Mouse (Mus musculus): ENCODE measurements around the gene Tango6.

The Tango6 gene

DNA sequence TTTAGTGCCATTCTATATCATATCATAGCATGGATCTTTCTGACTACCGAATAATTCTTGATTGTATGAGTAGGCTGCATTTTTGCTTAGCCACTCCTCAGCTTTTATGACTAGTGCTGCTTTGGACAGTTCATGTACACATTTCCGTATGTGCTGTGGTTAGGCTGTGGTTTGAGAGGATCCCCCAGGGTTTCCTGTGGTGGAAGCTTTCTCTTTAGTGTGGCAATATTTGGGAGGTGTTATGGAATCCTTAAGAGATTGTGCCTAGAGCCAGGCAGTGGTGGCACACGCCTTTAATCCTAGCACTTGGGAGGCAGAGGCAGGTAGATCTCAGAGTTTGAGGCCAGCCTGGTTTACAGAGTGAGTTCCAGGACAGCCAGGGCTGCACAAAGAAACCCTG lies 18.5 kb downstream of the Tango6 start:
- no peak for DNase-seq

DNA sequence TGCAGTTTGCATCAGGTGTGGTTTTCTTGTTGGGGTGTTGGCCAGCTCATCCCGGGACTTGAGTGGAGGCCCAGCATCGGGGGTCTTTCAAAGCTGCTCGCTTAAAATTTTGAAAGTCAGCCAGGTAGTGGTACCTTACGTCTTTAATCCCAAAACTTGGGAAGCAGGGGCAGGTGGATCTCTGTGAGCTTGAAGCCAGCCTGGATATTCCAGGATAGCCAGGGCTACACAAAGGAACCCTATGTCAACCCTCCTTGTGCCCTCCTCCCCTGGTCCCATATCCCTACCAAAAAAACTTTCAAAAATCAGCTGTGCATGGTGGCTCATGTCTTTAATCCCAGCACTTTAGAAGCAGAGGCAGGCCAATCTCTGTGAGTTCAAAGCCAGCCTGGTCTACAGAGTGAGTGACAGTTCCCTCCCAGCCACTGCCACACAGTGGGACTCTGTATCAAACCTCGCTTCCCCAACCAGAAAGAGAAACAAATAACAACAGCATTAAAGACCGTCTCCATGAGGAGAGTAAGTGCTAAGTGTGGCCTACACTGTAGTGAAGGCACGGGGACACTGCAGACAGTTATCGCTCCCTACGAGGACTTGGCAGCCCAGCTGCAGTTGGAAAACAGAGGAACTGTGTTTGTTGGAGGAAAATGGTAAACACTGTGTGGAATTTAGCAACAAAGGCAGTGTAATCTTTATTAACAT lies 21.5 kb downstream of the Tango6 start:
- peak in 1 of 2 experiments; percentile 73 for DNase-seq

DNA sequence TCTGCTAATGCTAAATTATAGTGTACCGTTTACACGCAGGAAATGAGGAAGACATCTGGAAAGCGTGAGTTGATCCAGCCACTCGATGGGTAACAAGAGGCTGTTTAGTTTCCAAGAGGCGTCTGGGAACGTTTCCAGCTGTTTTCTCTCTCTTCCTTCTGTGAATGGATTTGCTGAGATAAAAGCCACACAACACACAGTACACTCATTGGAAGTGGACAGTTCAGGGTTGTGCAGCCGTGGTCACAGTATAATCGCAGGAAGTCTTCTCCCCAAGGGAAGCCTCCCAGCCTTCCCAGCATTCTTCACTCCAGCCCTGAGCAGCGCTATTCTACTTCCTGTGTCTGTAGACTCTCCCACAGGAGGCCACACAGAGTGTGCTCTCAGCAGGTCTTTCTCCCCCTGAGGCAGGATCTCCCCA lies 22.0 kb downstream of the Tango6 start:
- peak; percentile 85 to 89 for DNase-seq

DNA sequence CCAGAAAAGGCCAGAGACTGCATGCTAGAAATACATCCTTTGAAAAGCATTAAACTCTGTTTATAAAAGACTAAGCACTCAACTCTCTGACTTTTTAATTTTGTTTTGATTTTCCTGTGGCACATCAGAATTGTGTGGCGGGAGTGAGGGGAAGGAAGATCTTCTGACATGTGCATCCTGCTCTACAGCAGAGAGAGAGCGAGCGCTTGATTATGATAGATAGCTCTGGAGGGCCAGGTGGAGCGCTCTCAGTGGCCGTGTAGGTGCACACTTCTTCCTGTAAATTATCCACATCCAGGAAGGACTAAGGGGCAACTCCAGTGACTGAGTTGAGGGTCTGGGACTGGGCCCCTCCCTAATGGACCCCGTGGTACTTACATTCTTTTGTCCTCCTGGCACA lies 23.3 kb downstream of the Tango6 start:
- peak in 1 of 2 experiments; percentile 38 for DNase-seq

DNA sequence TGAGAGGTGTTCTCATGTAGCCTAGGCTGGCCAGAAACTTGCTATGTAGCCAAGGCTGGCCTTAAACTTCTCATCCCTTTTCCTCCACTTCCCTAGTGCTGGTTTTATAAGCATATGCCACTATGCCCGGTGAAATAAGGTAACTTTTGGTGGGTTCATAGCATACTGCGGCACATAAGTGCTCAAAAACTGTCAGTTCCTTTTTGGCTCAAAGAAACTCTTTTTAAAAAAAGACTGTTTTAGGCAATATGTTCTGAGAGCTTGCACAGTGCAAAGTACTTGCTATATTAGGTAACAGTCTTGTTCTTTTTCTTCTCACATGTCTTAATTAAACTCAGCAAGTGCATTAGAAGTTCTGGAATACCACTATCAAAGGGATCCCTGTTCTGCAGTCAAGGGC lies 27.1 kb downstream of the Tango6 start:
- no peak for DNase-seq

DNA sequence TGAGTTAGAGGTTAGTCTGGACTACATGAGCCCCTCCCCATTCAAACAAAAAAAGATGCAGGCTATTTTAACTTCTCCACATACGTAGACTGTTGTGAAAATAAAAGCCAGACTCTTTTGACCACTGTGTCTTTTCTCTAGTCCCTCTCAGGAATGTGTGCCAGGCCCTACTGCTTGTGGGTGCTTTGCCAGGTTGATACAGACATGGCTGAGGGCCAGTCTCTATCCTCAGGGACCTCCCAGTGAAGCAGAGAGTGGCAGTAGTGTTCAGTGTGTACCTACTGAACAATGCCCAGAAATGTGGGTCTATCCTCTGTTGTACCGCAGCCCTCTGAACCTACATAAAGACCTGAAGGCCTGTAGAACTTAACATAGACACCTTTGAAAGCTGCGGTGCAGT lies 29.6 kb downstream of the Tango6 start:
- no peak for DNase-seq

DNA sequence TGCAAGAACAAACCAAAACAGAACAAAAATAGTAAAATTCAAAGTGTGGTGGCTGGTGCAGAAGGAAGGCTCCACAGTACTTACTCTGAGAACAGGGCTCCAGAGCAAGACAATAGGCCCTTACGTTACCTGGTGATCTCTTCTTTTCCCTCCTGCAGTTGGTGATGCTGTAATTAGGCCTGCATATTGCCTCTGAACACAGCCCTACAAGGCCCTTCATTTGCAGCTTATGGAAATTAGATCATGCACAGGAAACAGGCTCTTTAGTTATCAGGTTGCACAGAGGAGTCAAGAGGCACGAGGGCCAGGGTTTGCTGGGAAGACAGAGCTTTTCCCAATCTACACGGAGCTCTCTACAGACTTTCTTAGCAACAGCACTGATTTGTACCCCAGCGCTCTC lies 31.4 kb downstream of the Tango6 start:
- no peak for DNase-seq

DNA sequence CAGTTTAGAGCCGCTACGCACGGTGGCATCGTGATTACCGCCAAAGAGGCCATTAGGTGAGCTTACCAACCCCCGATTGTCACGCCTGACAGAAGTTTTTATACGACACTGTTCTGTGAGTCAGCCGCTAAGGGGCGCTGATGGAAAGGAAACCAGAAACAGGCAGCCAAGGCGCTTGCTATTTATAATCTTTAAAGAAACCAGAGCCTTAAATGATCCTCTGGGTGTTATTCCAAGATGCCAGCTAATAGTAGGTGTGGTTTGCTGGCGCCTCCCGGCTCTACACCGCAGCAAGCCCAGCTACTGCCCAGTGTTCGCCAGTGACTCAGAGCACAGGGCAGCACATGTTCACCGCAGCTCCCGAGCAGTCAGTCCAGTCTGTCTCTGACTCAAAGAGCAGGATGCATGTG lies 35.2 kb downstream of the Tango6 start:
- DNase-seq: peak; percentile 75 to 86

DNA sequence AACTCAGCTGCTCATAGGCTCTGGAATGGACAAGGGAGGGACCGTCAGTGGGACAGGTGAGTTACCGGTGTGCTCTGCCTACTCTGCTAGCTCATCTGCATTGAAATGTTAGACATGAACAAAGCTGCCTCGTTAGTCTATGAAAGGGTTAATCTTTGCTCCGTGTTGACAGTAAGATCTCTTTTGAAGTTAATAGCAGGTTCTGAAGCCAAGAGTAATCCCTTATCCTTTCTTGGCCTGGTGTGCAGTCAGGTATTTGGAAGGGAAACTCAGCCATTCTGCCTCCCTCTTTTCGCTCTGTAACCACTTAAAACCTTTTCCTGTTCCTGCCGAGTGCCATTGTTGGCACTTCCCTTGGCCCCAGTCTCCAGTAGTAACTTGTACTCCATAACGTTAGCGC lies 38.1 kb downstream of the Tango6 start:
- DNase-seq: no peak

DNA sequence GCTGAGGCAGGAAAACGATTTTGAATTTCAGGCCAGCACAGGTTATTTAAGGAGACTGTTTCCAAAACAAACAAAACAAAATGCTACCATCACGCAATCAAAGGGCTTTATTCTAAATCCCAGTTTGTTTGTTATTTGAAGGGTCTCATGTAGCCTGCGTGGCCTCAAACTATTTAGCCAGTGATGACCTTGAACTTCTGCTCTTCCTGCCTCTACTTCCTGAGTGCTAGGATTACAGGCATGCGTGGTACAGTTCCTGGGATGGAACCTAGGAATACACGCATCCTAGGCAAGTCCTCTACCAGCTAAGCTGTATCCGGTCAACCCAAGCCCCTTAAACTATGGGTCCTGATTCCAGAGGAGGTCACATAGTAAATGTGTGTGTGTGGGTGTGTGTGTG lies 39.6 kb downstream of the Tango6 start:
- DNase-seq: no peak

DNA sequence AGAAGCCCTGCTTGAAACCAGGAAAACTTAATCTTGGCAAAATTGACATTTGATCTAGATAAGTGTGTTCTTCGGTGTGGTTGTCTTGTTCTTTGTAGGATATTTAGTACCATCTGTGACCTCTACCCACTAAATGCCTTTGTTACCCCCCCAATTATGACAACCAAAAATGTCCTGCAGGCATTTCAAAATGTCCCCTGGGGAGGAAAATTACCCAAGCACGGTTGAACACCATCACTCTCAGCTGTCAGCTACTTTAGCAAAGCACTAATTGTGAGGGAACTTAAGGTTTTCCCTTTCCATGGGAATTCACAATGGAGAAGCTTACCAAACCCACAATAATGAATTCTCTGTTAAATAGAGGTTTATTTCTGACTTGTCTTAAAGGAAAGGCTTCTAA lies 41.1 kb downstream of the Tango6 start:
- no peak for DNase-seq

DNA sequence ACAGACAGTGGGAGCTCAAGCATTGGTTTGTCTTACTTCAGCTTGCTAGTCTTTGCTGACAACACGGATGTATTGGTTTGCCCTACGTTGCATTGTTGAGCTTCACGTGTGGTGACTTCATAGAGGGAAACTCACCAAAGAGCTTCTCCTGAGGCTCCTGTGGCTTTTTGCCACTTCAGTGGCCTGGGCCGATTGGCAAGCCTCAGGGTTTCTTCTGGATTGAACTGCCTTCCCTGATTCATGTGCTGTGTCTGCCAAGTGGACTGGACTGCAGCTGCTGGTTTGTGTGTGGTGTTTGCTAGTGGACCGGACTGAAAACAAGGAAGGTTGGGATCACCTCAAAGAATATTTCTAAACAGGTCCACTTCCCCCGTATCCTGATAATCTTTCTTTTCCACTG lies 43.7 kb downstream of the Tango6 start:
- no peak for DNase-seq

DNA sequence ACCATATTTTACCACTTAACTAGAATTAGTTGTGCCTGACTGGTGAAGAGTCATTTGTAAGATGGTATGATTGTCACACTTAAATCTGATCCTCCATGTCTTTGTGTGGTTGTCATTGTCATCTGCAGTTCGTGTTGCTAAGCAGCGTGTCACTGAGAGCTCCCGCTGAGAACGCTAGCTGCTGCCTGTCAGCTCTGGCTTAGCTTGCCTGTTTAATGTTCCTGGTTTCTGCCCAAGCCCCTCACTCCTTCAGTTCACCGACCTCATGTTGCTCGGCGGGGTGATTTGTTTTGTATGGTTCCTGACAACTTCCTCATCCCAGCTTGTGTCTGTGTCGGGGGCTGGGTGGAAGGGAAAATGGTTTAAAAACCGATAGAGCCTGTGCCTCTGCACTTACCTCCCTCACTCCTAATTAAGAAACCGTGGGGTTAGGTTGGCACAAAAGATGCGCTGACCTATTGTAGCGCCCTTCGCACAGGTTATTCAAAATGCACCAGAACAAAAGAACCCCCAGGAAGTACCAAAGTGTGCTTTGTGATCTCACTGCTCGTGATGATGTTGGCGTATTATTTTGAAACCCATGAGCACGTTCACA lies 44.5 kb downstream of the Tango6 start:
- DNase-seq: no peak

DNA sequence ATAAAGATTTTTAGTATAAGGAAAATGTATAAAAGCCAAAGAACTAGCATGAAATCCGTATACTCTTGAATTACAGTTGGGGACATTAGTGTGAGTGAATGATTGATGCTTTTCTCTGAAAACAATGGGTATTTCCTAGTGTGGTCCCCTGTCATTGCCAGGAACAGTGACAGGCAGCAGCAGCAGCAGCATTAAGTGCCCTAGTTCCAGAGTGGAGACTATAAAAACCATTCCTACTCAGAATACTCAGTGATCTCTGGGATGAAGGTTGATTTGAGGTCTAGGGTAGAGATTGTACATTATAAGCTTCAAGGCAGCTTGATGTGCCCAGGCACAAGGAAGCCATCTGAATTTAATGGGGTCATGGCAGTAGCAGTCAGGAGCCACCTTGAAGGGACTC lies 45.0 kb downstream of the Tango6 start:
- no peak for DNase-seq

DNA sequence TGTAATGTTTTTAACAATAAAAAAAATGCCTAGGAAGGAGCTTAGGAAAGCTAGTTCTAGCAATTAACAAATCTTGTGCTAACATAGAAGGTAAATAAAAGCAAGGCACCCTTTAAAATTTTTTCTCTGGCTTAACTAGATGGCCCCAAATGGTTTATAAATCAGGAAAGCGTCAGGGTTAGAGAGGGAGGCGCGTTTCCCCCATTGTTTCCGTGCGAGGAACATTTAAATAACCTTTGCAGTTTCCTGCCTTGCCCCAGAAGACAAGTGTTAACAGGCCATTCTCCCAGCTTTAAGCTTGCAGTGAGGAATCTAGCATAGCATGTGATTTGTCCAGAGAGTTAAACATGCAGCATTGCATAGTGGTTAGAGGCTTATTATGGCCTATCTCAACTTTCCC lies 50.1 kb downstream of the Tango6 start:
- no peak for DNase-seq

DNA sequence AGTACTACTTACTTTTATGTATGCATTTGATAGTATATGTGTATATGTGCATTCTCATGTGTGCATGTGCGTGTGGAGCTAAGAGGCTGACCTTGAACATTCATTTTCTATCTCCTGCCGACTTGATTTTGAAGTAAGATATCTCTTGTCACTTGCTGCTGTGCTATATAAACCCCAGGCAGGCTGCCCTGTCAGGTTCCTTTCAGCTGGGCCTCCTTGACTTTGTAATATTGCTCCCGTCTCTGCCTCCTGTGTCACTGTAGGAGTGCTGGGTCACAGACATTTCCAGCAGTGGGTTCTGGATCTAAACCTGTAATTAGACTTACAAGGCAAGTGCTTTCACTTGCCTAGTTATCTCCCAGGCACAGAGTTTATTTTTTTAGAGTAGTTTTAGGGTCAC lies 50.8 kb downstream of the Tango6 start:
- DNase-seq: no peak

DNA sequence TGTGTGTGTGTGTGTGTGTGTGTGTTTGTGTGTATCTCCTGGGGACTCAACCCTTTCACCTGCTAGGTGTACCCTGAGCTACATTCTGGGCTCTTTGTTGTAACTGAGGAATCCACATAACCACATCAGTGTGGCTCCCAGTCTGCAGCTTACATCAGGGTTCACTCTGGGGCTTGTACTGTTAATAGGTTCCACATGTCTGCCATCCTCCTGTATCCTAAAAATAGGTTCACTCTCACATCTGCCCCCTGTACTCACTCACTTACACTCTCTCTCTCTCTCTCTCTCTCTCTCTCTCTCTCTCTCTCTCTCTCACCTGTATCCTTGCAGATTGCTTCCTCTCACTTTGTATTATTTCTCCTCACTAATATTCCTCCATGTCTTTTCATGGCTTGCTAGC lies 51.4 kb downstream of the Tango6 start:
- no peak for DNase-seq

DNA sequence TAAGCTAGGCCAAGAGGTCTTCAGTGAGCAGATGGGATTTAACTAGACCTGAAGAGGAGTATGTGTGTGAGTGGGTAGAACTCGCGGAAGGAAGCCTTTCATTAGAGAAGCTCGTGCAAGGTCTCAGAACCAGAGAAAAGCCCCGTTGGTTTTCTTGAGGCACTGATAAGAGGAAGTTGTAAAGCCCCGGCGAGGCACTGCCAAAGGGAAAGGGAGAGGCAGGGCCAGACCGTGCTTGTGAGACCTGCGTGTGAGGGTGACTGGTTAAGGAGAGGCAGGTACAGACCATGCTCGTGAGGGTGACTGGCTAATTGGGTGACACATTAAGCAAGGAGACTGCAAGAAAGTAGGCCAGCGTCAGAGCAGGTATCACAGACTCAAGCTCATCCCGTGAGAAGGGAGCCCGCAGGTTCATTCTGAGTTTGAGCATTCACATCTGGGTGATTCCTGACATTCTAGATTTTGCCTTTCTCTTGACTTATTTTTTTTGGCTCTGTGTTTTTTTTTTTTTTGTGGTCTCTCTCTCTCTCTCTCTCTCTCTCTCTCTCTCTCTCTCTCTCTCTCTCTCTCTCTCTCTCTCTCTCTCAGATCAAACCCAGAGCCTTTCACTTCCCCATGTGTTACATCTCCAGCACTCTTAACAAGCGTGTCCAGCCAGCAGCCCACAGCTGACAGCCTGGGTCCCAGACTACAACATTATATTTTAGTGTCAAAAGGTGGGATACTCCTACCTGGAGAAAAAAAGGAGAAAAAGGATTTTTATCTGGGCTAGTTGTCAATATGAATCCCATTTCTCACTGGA lies 54.2 kb downstream of the Tango6 start:
- no peak for DNase-seq

DNA sequence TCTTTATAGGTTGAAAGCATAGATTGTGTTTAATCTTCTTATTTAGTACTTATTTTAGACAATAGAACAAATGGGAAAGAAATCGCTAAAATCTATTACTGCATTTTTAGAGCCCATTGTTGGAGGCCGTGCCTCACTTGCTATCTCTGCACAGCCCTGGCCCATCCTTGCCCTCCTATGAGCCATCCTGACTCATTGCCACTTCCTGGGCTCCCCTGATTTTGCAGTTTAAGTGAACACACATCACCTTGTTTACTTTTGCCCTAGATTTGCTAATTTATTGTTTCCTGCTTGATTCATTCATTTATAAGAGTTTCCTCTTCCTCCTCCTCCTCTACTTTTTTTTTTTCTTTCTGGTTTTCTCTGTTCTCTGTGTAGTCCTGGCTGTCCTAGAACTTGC lies 55.0 kb downstream of the Tango6 start:
- DNase-seq: no peak

DNA sequence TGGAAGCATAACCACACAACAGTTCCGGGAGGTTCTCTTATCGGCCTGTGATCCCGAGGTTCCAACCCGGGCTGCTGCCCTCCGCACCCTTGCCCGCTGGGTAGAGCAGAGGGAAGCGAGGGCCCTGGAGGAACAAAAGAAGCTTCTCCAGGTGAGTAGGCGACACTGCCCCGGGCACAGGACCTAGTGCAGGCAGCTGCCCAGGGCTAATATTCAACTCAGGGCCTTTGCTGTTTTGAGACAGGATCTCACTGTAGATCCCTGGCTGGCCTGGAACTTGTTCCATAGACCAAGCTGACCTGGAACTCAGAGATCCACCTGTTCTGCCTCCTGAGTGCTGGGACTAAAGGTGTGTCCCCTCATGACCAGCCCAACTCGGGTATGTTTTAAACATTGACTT lies 59.5 kb downstream of the Tango6 start:
- DNase-seq: no peak

DNA sequence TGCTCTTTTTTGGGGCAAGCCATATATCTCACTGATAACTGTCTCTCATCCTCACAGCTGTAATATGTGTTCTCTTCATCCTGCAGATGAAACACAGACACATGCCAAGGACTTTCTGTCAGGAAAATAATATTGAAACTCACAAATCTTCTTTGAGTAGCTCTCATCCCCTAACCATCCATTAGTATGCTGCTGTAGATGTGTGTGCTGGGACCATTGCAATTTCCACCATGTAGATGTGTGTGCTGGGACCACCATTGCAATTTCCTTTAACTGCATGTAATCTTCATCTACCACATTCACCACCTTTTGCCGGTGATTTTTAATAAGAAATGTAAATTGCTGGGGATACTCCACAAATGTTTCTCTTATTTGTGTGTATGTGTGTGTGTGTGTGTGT lies 60.5 kb downstream of the Tango6 start:
- no peak for DNase-seq

DNA sequence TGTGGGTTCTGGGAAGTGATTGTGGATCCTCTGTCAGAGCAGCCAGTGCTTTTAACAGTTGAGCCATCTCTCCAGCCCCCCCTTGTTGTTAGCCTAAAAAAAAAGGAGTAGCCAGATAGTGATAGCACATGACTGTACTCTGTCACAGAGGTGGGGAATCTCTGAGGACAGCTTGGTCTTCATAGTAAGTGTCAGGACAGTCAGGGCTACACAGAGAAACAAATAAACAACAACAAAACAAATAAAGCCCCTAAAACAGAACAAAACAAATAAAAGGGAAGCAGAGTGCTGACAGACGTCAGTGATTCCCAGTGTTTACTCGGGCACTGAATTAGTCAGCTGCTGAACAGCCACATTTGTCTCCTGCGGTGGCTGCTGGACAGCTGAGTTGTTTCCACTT lies 70.6 kb downstream of the Tango6 start:
- no peak for DNase-seq

DNA sequence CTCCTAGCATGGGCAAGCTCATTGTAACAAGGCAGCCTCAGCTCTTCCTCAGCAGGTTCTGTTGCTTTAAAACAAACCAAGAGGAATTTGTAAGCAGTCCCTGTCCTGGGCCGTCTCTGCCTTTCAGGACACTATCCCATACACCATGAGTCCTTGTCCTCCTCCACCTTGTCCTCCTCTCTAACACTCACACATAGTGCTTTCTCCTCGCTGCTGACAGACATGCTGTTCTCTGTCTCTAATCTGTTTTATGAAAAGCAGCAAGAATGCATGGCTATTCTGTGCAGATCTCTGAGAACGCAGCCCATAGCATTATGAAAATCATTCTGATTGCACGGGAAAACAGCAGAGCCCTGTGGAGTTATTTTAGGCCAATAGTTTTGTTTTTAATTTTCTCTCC lies 78.4 kb downstream of the Tango6 start:
- no peak for DNase-seq

DNA sequence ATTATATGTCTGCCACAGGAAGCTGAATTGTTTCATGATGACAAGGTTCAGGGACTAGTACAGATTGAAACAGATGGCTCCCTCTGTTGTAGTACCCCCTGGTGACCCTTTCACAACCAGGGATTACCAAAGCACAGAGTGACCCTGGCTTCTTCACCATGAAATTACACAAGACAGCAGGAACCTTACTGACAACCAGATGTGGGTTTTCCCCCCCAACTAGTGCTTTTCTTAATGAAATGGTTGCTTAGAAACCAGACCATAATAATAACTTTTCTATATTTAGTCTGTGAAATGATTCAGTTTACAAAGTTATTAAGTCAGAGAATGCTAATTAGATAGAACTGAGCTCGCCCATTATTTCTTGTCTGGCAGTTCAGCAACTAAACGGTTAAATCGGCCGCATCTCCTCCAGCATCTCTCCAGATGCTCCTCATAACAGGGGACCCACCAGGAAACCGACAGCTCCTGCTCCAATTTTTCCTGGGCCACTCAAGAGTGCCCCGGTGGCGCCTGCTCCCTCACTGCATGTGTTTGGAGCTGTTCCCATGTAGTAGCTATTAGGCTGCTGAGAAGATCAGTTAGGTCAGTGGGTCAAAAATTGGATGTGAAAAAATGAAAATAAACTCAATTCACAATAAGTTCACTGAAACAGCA lies 79.1 kb downstream of the Tango6 start:
- DNase-seq: peak in 1 of 2 experiments; percentile 46

Data from lung, postnatal 4 days (tissue).